Mouse (Mus musculus) erythroblast, adult 5-6 weeks (primary cell): Measurements from ENCODE around the gene Klhl32. TPM values are rescaled to one million over a fixed set of nuclear protein-coding genes. Genes with fewer than 3 reads are reported as not detected.

Source experiments
- ATAC-seq: replicated peaks from 2 replicates; pipeline ENCODE4 v1.8.0; 2016; ENCODE audit warnings: moderate number of reproducible peaks, mild to moderate bottlenecking, moderate TSS enrichment, inconsistent platforms; ENCODE audit not compliant: poor library complexity, low FRiP score, severe bottlenecking
- total RNA-seq, 2 experiments: library from RNA; stranded (forward) in 1 of 2; stranded (reverse) in 1 of 2; fragments of 150-400 nt in 1 of 2; fragments of 200-764, 138-1000 nt in 1 of 2; gene quantifications; 2 replicates each; pipeline versions ENCODE4 v1.2.3 to v1.2.4; 2015 to 2017; ENCODE audit warnings: low replicate concordance in 2 of 2

The Klhl32 gene
- total RNA-seq, 2 experiments from 2014 or later = not detected

DNA sequence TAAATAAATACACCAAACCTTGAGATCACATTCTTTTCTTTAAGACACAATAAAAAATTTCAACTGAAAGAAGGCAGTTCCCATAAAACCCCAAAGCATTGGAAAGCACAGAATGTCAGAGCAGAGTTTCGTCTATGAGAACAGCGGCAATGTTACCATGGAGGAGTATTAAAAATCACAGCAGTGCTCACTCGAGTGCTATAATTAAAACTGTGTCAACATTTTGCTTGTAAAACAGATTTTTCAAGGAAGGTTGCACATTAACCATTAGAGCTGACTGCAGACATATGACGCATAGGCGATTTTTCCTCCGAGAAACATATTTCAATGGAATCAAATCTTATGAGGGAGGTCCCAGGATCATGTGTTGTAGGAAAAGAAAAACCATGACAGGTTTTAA, 191.7 kb downstream of the Klhl32 start:
- ATAC-seq = no peak

- ATAC-seq = peak; percentile 92
Observed at GRCm38 (mm10) chr4:24644735-24645134, 206.2 kb downstream of the Klhl32 start.

GRCm38 (mm10) chr4:24642306-24642705, 208.6 kb downstream of the Klhl32 start:
- no peak for ATAC-seq

DNA sequence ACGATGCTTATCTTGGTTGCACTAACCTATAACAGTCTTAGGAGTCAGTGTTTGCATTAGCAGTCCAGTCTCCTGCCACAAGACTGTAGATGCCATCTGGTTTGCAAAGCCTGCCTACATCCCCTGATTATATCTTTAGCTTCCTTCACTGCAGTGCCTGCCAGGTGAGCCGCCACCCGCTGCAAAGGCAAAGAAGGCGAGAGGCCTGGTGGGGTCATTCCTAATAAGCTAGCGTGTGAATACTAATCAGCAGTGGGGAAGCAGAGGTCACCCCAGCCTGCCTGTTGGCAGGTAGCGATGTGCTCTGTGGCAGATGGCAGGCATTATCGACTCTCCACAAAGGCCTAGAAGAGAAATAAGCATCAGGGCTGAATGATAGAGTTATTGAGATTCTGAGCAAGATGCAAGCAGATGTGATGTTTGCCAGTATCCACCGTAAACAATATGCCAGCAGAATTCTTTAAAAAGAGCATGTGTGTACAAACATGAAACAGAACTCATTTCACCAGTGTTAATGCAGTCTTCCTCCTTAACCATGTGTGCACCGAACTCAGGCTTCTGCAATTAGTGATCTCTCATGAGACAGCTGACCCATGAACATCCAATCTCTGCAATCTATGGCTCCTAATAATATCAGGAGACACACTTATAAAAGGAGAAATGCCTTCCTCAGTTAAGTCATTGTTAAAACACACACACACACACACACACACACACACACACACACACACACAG, 219.6 kb downstream of the Klhl32 start:
- no peak for ATAC-seq

DNA sequence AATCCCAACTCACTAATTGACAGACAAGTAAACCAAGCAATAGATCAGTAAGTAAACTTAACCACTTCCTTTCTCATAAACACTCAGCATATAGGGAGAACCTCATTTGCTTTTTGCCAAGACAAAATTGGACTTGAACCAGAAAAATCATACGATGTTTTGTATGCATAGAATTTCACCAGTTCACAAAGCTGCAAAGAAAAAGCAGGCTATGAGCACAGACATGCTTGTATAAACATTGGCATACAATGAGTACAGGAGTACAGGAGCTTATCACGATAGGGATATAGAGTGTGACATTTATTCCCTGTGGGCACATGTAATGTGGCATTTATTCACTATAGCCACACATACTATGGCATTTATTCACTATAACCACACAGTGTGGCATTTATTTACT, 220.5 kb downstream of the Klhl32 start:
- no peak for ATAC-seq

GRCm38 (mm10) chr4:24627871-24628270, 223.1 kb downstream of the Klhl32 start:
- ATAC-seq = no peak

- ATAC-seq = no peak
Observed at GRCm38 (mm10) chr4:24626686-24627085, 224.2 kb downstream of the Klhl32 start.

GRCm38 (mm10) chr4:24625951-24626584, 224.9 kb downstream of the Klhl32 start:
- no peak for ATAC-seq

DNA sequence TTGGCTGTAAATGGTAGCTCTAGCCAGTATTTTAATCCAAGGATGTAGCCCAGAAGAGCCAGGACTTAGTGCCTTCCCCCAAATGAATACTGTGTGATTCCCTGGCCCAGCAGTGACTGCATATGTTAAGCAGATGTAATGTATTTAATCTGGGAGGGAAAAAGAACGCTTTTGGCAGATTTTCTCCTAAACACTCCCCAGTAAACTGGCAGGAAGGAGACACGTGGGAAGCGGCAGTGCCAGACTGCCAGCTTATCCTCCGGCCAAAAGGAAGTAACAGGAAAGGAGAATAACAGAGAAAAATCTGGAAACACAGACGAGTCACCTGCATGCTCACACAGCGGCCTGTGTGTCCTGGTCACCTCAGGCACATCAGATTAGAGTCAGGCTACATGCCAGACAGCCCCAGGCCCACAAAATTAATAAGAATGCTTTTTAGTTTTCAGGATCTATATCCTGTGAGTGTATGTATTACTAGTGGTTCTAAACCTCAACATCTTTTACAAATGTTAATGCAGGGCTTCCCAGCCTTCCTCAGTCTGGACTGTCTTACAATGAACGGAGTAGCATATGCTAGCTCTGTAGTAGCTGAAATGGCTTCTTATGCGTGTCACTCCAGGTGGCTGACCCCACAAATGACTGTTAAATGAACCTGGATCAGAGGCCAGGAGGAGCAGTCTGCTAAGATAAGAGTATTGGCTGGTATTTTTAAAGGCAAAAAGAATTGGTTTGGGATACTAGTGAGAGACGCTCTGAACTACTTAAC, 229.3 kb downstream of the Klhl32 start:
- no peak for ATAC-seq

GRCm38 (mm10) chr4:24620440-24620839, 230.5 kb downstream of the Klhl32 start:
- no peak for ATAC-seq

DNA sequence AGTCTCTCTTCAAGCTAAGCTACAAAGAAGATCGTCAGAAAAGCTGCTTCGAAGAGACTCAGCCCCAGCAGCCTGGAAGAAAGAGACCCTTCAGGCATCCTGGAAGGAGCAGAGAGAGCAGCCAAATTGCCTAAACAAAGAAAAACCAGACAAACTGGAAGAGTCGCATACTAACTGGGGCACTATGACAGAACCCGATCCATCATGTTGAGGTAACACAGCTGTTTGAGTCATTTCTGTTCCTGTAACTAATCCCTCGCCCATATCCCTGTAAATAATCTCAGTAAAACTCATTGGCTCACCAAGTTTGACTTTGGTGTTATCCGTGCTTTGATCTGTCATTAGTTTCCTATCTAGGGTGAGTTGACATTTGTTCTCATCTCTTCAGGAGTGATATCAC, 230.9 kb downstream of the Klhl32 start:
- ATAC-seq = no peak

- no peak for ATAC-seq
Observed at GRCm38 (mm10) chr4:24609564-24609963, 241.4 kb downstream of the Klhl32 start.

DNA sequence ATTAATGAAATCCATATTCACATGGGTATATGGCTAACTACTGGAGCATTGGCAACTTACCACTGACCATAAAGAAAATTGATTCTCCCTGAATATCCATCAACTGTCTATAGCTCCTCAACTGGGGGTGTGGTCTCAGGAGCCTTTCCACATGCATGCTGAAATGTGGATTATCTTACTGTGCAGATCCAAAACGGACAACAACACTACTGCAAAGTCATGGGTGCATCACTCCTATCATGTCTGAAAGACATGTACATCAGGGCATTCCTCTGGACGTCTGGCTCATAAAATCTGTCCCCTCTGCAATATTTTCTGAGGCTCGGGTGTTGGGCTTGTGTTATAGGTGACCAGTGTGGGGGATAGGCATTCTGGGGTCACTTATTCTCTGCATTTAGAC, 241.8 kb downstream of the Klhl32 start:
- no peak for ATAC-seq

DNA sequence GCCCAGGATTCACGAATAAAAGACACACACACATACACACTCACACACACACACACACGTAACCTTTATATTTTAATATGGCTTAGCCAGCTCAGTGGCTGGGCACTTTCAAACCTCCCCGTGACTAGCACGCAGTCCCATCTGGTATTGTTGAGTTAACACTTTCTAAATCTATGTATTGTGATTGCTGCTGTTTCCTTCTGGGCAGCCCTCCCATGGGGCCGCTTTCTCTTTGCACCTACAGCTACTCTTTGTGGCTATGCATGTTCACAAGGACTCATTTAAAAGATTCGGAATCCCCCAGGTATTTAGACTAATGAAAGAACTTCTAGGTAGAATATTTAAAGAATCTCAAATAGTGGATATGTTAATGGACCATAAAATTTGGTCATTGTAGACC, 249.2 kb downstream of the Klhl32 start:
- no peak for ATAC-seq

DNA sequence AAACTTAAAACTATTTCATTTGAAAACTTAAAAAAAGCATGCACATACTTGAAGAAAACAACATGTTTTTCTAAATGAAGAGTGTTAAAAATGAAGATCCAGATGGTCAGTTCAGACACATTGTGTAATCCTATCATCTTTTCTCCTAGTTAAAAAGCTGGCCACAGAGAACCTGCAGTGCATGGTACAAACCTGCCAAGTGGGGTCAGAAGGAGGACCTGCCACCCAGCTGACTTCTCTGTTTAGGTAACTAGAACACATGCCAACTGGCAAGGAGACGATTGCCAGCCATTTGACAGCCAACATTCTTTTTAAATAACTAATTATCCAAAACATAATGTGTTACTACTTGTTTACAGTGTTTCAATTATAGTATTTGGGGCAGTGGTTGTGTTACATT, 252.3 kb downstream of the Klhl32 start:
- ATAC-seq = no peak

DNA sequence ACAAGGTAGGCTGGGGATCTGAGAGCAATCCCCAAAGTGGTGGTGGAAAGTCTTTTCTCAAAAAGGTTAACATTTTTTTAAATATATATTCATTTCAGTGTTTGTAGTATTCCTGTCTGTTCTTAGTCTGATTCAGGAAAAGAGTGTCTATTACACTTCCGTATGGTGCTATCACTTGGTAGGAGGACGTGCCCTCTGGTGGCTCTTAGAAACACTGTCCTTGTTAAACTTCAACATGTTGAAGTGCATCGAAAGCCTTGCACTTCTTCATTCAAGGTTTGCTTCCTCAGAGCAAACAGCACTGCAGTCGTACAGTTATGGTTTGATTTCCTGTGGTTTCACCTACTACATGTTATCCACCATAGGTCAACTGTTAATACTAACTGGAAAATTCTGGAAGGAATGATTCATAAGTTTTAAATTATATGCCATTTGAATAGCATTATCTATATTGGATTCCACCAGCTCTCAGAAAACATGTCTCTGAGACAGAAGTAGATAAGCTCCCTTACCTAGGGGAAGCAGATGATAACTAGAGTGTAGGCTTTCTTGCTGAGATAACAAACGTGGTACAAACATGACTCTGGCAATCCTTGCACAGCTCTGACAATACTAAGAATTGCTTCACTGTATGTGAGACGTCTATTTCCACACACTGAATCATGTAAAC, 253.8 kb downstream of the Klhl32 start:
- no peak for ATAC-seq

- no peak for ATAC-seq
Observed at GRCm38 (mm10) chr4:24594824-24595223, 256.1 kb downstream of the Klhl32 start.

GRCm38 (mm10) chr4:24583997-24584396, 266.9 kb downstream of the Klhl32 start:
- no peak for ATAC-seq

- no peak for ATAC-seq
Observed at GRCm38 (mm10) chr4:24582295-24582694, 268.6 kb downstream of the Klhl32 start.

DNA sequence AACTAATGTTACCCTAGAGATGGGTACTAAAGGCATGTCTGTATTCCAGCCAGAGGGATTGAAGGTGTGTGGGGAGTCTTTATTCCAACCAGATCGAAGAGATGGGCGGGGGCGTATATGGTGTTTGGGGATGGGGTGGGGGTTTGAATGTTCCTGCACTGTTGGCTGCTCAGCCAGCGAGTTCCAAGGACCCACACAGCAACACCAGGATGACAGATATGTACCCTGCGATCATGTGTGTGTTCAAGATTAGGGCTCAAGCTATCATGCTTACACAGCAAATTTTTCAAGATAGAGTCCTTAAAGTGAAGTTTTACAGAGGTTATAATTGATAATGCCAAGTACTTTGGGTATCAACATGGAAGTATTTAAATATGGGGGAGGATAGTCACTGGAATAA, 273.3 kb downstream of the Klhl32 start:
- no peak for ATAC-seq
